Mouse (Mus musculus): ENCODE data around the gene Usp32.

DNA sequence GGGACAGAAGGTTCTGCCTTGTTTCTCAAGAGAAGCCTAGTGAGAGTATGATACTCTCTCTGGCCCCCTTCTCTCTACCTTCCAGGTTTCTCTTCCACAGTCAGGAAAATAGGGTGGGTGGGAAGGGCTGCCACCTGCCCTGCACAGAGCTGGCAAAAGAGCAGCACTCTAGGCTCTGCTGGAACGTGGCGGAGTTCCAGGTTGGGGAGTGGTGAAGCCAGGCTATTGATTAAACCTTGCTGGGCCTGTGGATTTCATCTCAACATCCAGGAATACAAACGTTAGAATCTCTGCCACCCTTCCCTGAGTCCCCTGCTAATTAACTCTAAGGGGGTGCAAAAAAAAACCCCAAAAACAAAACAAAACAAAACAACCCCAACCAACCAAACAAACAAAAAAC is 191.4 kb downstream of the Usp32 start:
- TF ChIP-seq CTCF (conservative IDR thresholded peaks at IDR 0.05; ENCODE audit: insufficient read depth, insufficient read length, low read depth, low read length), result no peak
- TF ChIP-seq POLR2A (IDR thresholded peaks at IDR 0.05; ENCODE audit: low read depth, low read length), result no peak
